Mouse (Mus musculus) heart, embryonic 12.5 days (tissue): ENCODE measurements around the gene Smad3. TPM values are rescaled to one million over a fixed set of nuclear protein-coding genes. Genes with fewer than 3 reads are reported as not detected.

Source experiments
- ATAC-seq: fragments of 200-750 bp; cut with Nextera tagmentation; 2 replicates; pipeline ENCODE4 v1.8.0; 2017; ENCODE audit warnings: moderate TSS enrichment, moderate library complexity; ENCODE audit not compliant: insufficient number of reproducible peaks, low FRiP score
- H3K27ac ChIP-seq: fragments of 300-500 bp; sonication (generic); 2 replicates; pipeline ENCODE4 v1.5.1; 2016; ENCODE audit warnings: mild to moderate bottlenecking, moderate library complexity; ENCODE audit not compliant: poor library complexity, severe bottlenecking
- H3K27me3 ChIP-seq: fragments of 300-500 bp; sonication (generic); replicated peaks from 2 replicates; pipeline ENCODE4 v1.6.1; 2016; ENCODE audit warnings: mild to moderate bottlenecking, moderate library complexity
- H3K36me3 ChIP-seq: fragments of 300-500 bp; sonication (generic); 2 replicates; pipeline ENCODE4 v1.6.1; 2016; ENCODE audit warnings: mild to moderate bottlenecking, moderate library complexity
- H3K4me1 ChIP-seq: fragments of 300-500 bp; sonication (generic); replicated peaks from 2 replicates; pipeline ENCODE4 v1.6.1; 2016; ENCODE audit warnings: mild to moderate bottlenecking
- H3K4me2 ChIP-seq: fragments of 300-500 bp; sonication (generic); 2 replicates; pipeline ENCODE4 v1.6.1; 2016; ENCODE audit warnings: mild to moderate bottlenecking, moderate library complexity
- H3K4me3 ChIP-seq: fragments of 300-500 bp; sonication (generic); 2 replicates; pipeline ENCODE4 v1.5.1; 2016; ENCODE audit warnings: mild to moderate bottlenecking
- H3K9ac ChIP-seq: fragments of 300-500 bp; sonication (generic); 2 replicates; pipeline ENCODE4 v1.6.1; 2016; ENCODE audit warnings: mild to moderate bottlenecking, moderate library complexity
- H3K9me3 ChIP-seq: fragments of 300-500 bp; sonication (generic); replicated peaks from 2 replicates; pipeline ENCODE4 v1.6.1; 2016; ENCODE audit warnings: mild to moderate bottlenecking, moderate library complexity
- WGBS: fragments of 180-500 bp; shearing (Covaris S2); methylation state at CpG from one replicate; pipeline ENCODE4 v1.1.7; 2016; 5-methylcytosine and 5-hydroxymethylcytosine counted together
- polyA plus RNA-seq: library from polyadenylated mRNA; unstranded; fragments of >200 nt; fragmentation: Nextera tagmentation; extraction: Ambion mirVana; gene quantifications from 2 replicates; pipeline ENCODE4 v1.2.1, GENCODE M21; 2016

Smad3 gene
- polyA plus RNA-seq, 1 experiment from 2014 or later: 18.9 TPM

DNA sequence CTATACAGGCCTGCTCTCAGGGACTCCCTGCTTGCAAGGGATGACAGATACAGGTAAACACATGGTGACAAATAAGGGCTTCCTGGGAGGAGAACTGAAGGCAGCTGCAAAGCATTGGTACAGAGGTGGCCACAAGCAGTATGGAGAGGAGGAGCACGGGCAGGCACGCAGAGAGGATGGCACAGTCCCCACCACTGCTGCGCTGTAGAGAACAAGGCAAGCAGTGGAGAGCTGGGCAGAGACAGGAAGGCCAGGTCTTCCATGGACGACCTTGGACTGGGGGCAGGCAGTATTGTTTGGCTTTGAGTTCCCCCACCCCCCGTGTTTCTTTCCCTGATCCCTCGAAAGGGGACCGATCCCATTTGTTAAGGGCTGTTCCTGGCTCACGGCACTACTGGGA, 112.7 kb downstream of the Smad3 start:
- no peak overlapping the region for H3K4me2 ChIP-seq
- H3K4me1 ChIP-seq: peaks cover 15% of the 10 kb centered on the region
- no peak overlapping the region for H3K27ac ChIP-seq
- no peaks in the 10 kb centered on the region for H3K9me3 ChIP-seq
- no peak for ATAC-seq
- no peak overlapping the region for H3K4me3 ChIP-seq
- 80% methylated on average over 8 of the region's 8 CpGs for WGBS
- no peak overlapping the region for H3K9ac ChIP-seq
- peaks cover 71% of the 10 kb centered on the region for H3K36me3 ChIP-seq
- no peaks in the 10 kb centered on the region for H3K27me3 ChIP-seq

- Histone ChIP-seq H3K36me3 (peaks cover 71% of the 10 kb centered on the region), H3K27ac (no peak overlapping the region), H3K9me3 (no peaks in the 10 kb centered on the region), H3K9ac (no peak overlapping the region), H3K4me1 (peaks cover 15% of the 10 kb centered on the region), H3K4me3 (no peak overlapping the region), H3K4me2 (no peak overlapping the region), H3K27me3 (no peaks in the 10 kb centered on the region)
- 87% methylated on average over 6 of the region's 6 CpGs for WGBS
- no peak for ATAC-seq
These were observed 113.8 kb downstream of the Smad3 start for GRCm38 (mm10) chr9:63644011-63644410.

GRCm38 (mm10) chr9:63641983-63642646, 115.7 kb downstream of the Smad3 start:
- H3K4me2 ChIP-seq: no peak overlapping the region
- no peak overlapping the region for H3K4me3 ChIP-seq
- H3K9ac ChIP-seq: no peak overlapping the region
- no peak for ATAC-seq
- H3K4me1 ChIP-seq: peaks cover 15% of the 10 kb centered on the region
- 84% methylated on average over 4 of the region's 4 CpGs for WGBS
- H3K27ac ChIP-seq: no peak overlapping the region
- no peaks in the 10 kb centered on the region for H3K9me3 ChIP-seq
- no peaks in the 10 kb centered on the region for H3K27me3 ChIP-seq
- H3K36me3 ChIP-seq: peaks cover 61% of the 10 kb centered on the region

GRCm38 (mm10) chr9:63636113-63636512, 121.7 kb downstream of the Smad3 start:
- Histone ChIP-seq H3K9ac (no peak overlapping the region), H3K4me3 (no peak overlapping the region), H3K27me3 (no peaks in the 10 kb centered on the region), H3K4me2 (no peak overlapping the region), H3K36me3 (peaks cover 47% of the 10 kb centered on the region), H3K9me3 (no peaks in the 10 kb centered on the region), H3K27ac (no peak overlapping the region), H3K4me1 (no peaks in the 10 kb centered on the region)
- no peak for ATAC-seq
- 71% methylated on average over 7 of the region's 7 CpGs for WGBS

GRCm38 (mm10) chr9:63633334-63633733, 124.5 kb downstream of the Smad3 start:
- no peak overlapping the region for H3K4me3 ChIP-seq
- H3K4me1 ChIP-seq: no peaks in the 10 kb centered on the region
- peaks cover 40% of the 10 kb centered on the region for H3K36me3 ChIP-seq
- no peak overlapping the region for H3K27ac ChIP-seq
- H3K9ac ChIP-seq: no peak overlapping the region
- H3K9me3 ChIP-seq: no peaks in the 10 kb centered on the region
- H3K27me3 ChIP-seq: no peaks in the 10 kb centered on the region
- WGBS: 81% methylated on average over 7 of the region's 7 CpGs
- no peak for ATAC-seq
- H3K4me2 ChIP-seq: no peak overlapping the region

GRCm38 (mm10) chr9:63632924-63633323, 124.9 kb downstream of the Smad3 start:
- H3K4me3 ChIP-seq: no peak overlapping the region
- no peaks in the 10 kb centered on the region for H3K4me1 ChIP-seq
- no peaks in the 10 kb centered on the region for H3K9me3 ChIP-seq
- H3K36me3 ChIP-seq: peaks cover 44% of the 10 kb centered on the region
- 89% methylated on average over 11 of the region's 11 CpGs for WGBS
- H3K27ac ChIP-seq: no peak overlapping the region
- ATAC-seq: no peak
- H3K9ac ChIP-seq: no peak overlapping the region
- no peak overlapping the region for H3K4me2 ChIP-seq
- no peaks in the 10 kb centered on the region for H3K27me3 ChIP-seq

DNA sequence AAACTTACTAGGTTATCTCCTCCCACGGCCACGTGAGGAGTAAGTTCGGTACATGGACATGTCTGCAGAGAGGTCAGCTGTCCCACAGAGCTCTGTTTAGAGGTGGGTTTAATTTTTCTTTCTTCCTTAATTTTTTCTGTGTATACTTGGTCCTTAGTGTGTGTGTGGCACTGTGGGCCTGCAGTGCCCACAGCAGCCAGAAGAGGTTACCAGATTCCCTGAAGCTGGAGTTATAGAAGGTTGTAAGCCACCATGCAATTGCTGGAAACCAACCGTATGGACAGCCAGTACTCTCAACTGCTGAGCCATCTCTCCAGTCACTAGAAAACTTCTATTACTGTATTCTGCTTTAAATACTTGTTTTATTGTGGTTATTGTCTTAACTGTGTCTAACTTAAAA, 125.7 kb downstream of the Smad3 start:
- H3K9me3 ChIP-seq: no peaks in the 10 kb centered on the region
- WGBS: 92% methylated on average over 4 of the region's 4 CpGs
- ATAC-seq: no peak
- no peak overlapping the region for H3K9ac ChIP-seq
- no peak overlapping the region for H3K27ac ChIP-seq
- peaks cover 49% of the 10 kb centered on the region for H3K36me3 ChIP-seq
- no peaks in the 10 kb centered on the region for H3K27me3 ChIP-seq
- no peaks in the 10 kb centered on the region for H3K4me1 ChIP-seq
- H3K4me3 ChIP-seq: no peak overlapping the region
- no peak overlapping the region for H3K4me2 ChIP-seq

DNA sequence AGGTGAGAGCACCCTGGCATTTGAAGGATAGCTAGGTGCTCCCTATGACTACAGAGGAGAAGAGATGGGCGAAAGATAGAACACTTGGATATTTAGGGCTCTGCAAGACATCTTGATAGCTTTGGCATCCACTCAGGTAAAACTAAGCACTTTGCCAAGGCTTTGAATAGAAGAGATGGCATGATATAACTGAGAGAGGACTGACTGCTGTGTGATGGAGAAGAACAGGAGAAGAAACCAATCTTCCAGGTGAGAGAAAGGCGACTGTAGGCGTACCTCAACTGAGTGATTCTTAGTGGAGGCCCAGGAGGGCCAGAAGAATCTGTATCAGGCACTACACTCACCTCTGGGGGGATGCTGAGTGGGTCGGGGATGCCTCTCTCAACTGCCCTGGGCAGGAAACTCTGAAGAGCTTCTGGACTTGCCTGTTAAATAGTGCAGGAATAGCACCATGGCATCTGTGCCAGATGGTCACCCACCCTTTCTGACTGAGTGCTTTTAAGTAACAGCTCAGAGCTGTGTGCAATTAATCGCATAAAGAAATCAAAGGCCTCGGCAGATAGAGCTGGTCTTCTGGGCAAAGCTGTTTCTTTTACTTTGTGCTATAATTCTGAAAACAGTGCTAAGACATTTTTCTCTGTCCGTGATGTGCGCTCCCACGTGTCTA, 132.6 kb downstream of the Smad3 start:
- Histone ChIP-seq H3K27me3 (no peaks in the 10 kb centered on the region), H3K9me3 (no peaks in the 10 kb centered on the region), H3K27ac (no peak overlapping the region), H3K4me3 (no peak overlapping the region), H3K4me2 (no peak overlapping the region), H3K36me3 (peaks cover 57% of the 10 kb centered on the region), H3K4me1 (no peaks in the 10 kb centered on the region), H3K9ac (no peak overlapping the region)
- WGBS: 90% methylated on average over 9 of the region's 9 CpGs
- no peak for ATAC-seq

DNA sequence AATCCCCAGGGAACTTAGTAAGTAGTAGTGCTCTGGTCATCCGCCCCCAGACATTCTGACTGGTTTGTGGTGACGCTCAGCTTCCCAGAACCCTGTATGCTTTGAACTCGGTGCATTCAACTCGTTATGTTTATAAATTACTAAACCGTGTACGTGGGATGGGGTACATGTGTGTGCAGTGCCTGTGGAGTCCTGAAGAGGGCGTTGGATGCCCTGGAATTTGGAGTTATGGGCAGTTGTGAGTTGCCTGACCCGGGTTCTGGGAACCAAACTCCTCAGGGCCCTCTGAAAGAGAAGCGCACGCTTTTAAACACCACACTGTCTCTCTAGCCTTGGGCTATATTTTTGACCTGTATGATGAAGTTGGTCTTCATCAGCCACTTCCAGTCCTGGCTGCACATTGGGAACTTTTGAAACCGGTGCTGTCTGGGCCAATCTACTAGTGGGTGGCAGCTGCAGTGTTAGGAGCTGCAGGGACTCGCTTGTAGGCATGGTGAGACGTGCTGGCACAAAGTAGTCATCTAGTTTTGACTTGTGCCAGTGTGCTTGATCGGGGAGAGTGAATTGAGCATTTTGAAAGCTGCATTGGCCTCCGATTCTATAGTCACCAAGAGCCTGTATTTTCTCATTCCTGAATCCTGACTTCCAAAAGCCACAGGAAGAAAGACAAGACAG, 133.8 kb downstream of the Smad3 start:
- peaks cover 59% of the 10 kb centered on the region for H3K36me3 ChIP-seq
- H3K9me3 ChIP-seq: no peaks in the 10 kb centered on the region
- no peak overlapping the region for H3K4me2 ChIP-seq
- no peak overlapping the region for H3K4me3 ChIP-seq
- H3K27ac ChIP-seq: no peak overlapping the region
- 86% methylated on average over 15 of the region's 15 CpGs for WGBS
- H3K9ac ChIP-seq: no peak overlapping the region
- no peaks in the 10 kb centered on the region for H3K27me3 ChIP-seq
- no peaks in the 10 kb centered on the region for H3K4me1 ChIP-seq
- no peak for ATAC-seq

DNA sequence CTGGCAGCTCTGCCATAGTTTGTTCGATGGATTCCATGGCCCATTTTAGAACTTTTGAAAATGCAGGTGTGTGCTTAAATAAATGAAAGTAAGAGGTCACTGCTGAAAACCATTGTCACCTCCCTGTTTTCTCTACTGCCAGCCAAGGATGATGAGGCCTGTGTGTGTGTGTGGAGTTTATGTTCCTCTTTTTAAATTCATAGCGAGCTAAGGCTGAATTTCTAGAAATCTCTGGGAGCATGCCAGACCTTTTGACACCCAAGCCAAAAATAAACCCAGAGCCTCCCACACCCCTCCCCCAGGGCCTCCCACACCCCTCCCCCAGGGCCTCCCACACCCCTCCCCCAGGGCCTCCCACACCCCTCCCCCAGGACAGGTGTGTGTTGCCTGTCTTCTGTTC, 139.8 kb downstream of the Smad3 start:
- Histone ChIP-seq H3K4me2 (no peak overlapping the region), H3K36me3 (peaks cover 49% of the 10 kb centered on the region), H3K9me3 (no peaks in the 10 kb centered on the region), H3K4me3 (no peak overlapping the region), H3K27me3 (no peaks in the 10 kb centered on the region), H3K9ac (no peak overlapping the region), H3K4me1 (peaks cover 6% of the 10 kb centered on the region), H3K27ac (no peak overlapping the region)
- ATAC-seq: no peak
- WGBS: 93% methylated on average over 2 of the region's 2 CpGs

- no peaks in the 10 kb centered on the region for H3K27me3 ChIP-seq
- no peak for ATAC-seq
- WGBS: 85% methylated on average over 11 of the region's 11 CpGs
- no peak overlapping the region for H3K4me2 ChIP-seq
- peaks cover 28% of the 10 kb centered on the region for H3K36me3 ChIP-seq
- no peak overlapping the region for H3K27ac ChIP-seq
- no peaks in the 10 kb centered on the region for H3K9me3 ChIP-seq
- peaks cover 36% of the 10 kb centered on the region for H3K4me1 ChIP-seq
- no peak overlapping the region for H3K4me3 ChIP-seq
- H3K9ac ChIP-seq: no peak overlapping the region
These were observed 143.5 kb downstream of the Smad3 start for GRCm38 (mm10) chr9:63614018-63614985.
